Mouse (Mus musculus): ENCODE results near the gene 1700001F09Rik. TPM values are rescaled to one million over a fixed set of nuclear protein-coding genes. Genes with fewer than 3 reads are reported as not detected.
"Not testable (repeated sequence)": the region's sequence is repeated elsewhere in the genome, so short reads cannot be mapped to it uniquely, and the experiment has no call there.

Gene 1700001F09Rik
- polyA plus RNA-seq (2015; fragmentation: Nextera tagmentation; extraction: Ambion mirVana) = not detected in 2 replicates

- not testable (repeated sequence) for H3K4me2 ChIP-seq; H3K4me3 ChIP-seq (replicated peaks); H3K9me3 ChIP-seq (replicated peaks); ATAC-seq (replicated peaks; ENCODE audit: low FRiP score); H3K27ac ChIP-seq; H3K9ac ChIP-seq; H3K4me1 ChIP-seq; H3K27me3 ChIP-seq; H3K36me3 ChIP-seq
Measured at GRCm38 (mm10) chr14:43347711-43348110, at the start of gene 1700001F09Rik. TSS of gene 1700001F09Rik (minus strand) at chr14:43347811.

- not testable (repeated sequence) for ATAC-seq (replicated peaks; ENCODE audit: low FRiP score)
- 88% methylated on average over 10 of the region's 11 CpGs for WGBS
Measured at GRCm38 (mm10) chr14:43361713-43362112, 14.1 kb upstream of the 1700001F09Rik start.

GRCm38 (mm10) chr14:43359246-43359645, 11.6 kb upstream of the 1700001F09Rik start:
- not testable (repeated sequence) for ATAC-seq (replicated peaks; ENCODE audit: low FRiP score); H3K9ac ChIP-seq; H3K27ac ChIP-seq; H3K9me3 ChIP-seq (replicated peaks); H3K4me3 ChIP-seq (replicated peaks); H3K4me1 ChIP-seq; H3K36me3 ChIP-seq; H3K4me2 ChIP-seq; H3K27me3 ChIP-seq
- WGBS = 71% methylated on average over 1 of the region's 1 CpGs

More at GRCm38 (mm10) chr14:43361713-43362112, 14.1 kb upstream of the 1700001F09Rik start:
- not testable (repeated sequence) for H3K27ac ChIP-seq; H3K9ac ChIP-seq; H3K36me3 ChIP-seq; H3K27me3 ChIP-seq; H3K9me3 ChIP-seq (replicated peaks); H3K4me1 ChIP-seq; H3K4me3 ChIP-seq (replicated peaks); H3K4me2 ChIP-seq

GRCm38 (mm10) chr14:43357496-43357895, 9.9 kb upstream of the 1700001F09Rik start:
- not testable (repeated sequence) for H3K9ac ChIP-seq; H3K9me3 ChIP-seq (replicated peaks); H3K4me1 ChIP-seq; H3K36me3 ChIP-seq; ATAC-seq (replicated peaks; ENCODE audit: low FRiP score); H3K27ac ChIP-seq; H3K27me3 ChIP-seq; H3K4me2 ChIP-seq; H3K4me3 ChIP-seq (replicated peaks)

GRCm38 (mm10) chr14:43352944-43353343, 5.3 kb upstream of the 1700001F09Rik start:
- not testable (repeated sequence) for H3K27ac ChIP-seq; H3K36me3 ChIP-seq; H3K4me2 ChIP-seq; H3K4me3 ChIP-seq (replicated peaks); ATAC-seq (replicated peaks; ENCODE audit: low FRiP score); H3K9me3 ChIP-seq (replicated peaks); H3K9ac ChIP-seq; H3K27me3 ChIP-seq; H3K4me1 ChIP-seq
- WGBS = 78% methylated on average over 2 of the region's 2 CpGs

- not testable (repeated sequence) for H3K4me1 ChIP-seq; H3K4me3 ChIP-seq (replicated peaks); H3K9ac ChIP-seq; H3K4me2 ChIP-seq; H3K27me3 ChIP-seq; H3K36me3 ChIP-seq; H3K9me3 ChIP-seq (replicated peaks); ATAC-seq (replicated peaks; ENCODE audit: low FRiP score); H3K27ac ChIP-seq
- 80% methylated on average over 1 of the region's 1 CpGs for WGBS
Measured at GRCm38 (mm10) chr14:43337646-43338045, 10.0 kb downstream of the 1700001F09Rik start.

GRCm38 (mm10) chr14:43331362-43331880, 16.2 kb downstream of the 1700001F09Rik start:
- H3K36me3 ChIP-seq; H3K9me3 ChIP-seq (replicated peaks); H3K27me3 ChIP-seq; ATAC-seq (replicated peaks; ENCODE audit: low FRiP score); H3K27ac ChIP-seq; H3K4me3 ChIP-seq (replicated peaks); H3K4me2 ChIP-seq; H3K4me1 ChIP-seq; H3K9ac ChIP-seq: not testable (repeated sequence)
- 93% methylated on average over 11 of the region's 11 CpGs for WGBS

- not testable (repeated sequence) for H3K4me1 ChIP-seq; H3K4me3 ChIP-seq (replicated peaks); ATAC-seq (replicated peaks; ENCODE audit: low FRiP score); H3K4me2 ChIP-seq; H3K36me3 ChIP-seq; H3K9me3 ChIP-seq (replicated peaks); H3K9ac ChIP-seq; H3K27ac ChIP-seq; H3K27me3 ChIP-seq
- WGBS = 69% methylated on average over 2 of the region's 2 CpGs
Measured at GRCm38 (mm10) chr14:43328603-43329002, 19.0 kb downstream of the 1700001F09Rik start.

GRCm38 (mm10) chr14:43319516-43319915, 28.1 kb downstream of the 1700001F09Rik start:
- not testable (repeated sequence) for H3K36me3 ChIP-seq; ATAC-seq (replicated peaks; ENCODE audit: low FRiP score); H3K9ac ChIP-seq; H3K4me3 ChIP-seq (replicated peaks); H3K4me1 ChIP-seq; H3K9me3 ChIP-seq (replicated peaks); H3K4me2 ChIP-seq; H3K27ac ChIP-seq; H3K27me3 ChIP-seq

- not testable (repeated sequence) for ATAC-seq (replicated peaks; ENCODE audit: low FRiP score); H3K36me3 ChIP-seq; H3K4me3 ChIP-seq (replicated peaks); H3K9ac ChIP-seq; H3K27ac ChIP-seq; H3K4me1 ChIP-seq; H3K9me3 ChIP-seq (replicated peaks); H3K27me3 ChIP-seq; H3K4me2 ChIP-seq
- 74% methylated on average over 3 of the region's 3 CpGs for WGBS
Measured at GRCm38 (mm10) chr14:43293503-43293902, 54.1 kb downstream of the 1700001F09Rik start, which contains the start of gene Gm8127. TSS of gene Gm8127 (minus strand) at chr14:43293832.

Other genes with a start within 250 kb of the 1700001F09Rik start
- not detected in 2 replicates for gene Gm8104, start 247.2 kb downstream of the 1700001F09Rik start, polyA plus RNA-seq (2015; fragmentation: Nextera tagmentation; extraction: Ambion mirVana)
- not detected in 2 replicates for gene Gm7233, start 167.9 kb downstream of the 1700001F09Rik start, polyA plus RNA-seq (2015; fragmentation: Nextera tagmentation; extraction: Ambion mirVana)
- gene Gm8122, start 112.5 kb downstream of the 1700001F09Rik start, polyA plus RNA-seq (2015; fragmentation: Nextera tagmentation; extraction: Ambion mirVana) = not detected in 2 replicates
- gene Gm8126, start 89.2 kb downstream of the 1700001F09Rik start, polyA plus RNA-seq (2015; fragmentation: Nextera tagmentation; extraction: Ambion mirVana) = not detected in 2 replicates
- gene Gm9732, start 72.8 kb downstream of the 1700001F09Rik start, polyA plus RNA-seq (2015; fragmentation: Nextera tagmentation; extraction: Ambion mirVana) = not detected in 2 replicates
- not detected in 2 replicates for gene Gm8127, start 54.0 kb downstream of the 1700001F09Rik start, polyA plus RNA-seq (2015; fragmentation: Nextera tagmentation; extraction: Ambion mirVana)
- not detected in 2 replicates for gene Gm8138, start 68.5 kb upstream of the 1700001F09Rik start, polyA plus RNA-seq (2015; fragmentation: Nextera tagmentation; extraction: Ambion mirVana)
- not detected in 2 replicates for gene Gm5799, start 195.8 kb upstream of the 1700001F09Rik start, polyA plus RNA-seq (2015; fragmentation: Nextera tagmentation; extraction: Ambion mirVana)
- not detected in 2 replicates for gene Gm17654, start 231.3 kb upstream of the 1700001F09Rik start, polyA plus RNA-seq (2015; fragmentation: Nextera tagmentation; extraction: Ambion mirVana)

Data from kidney, embryonic 15.5 days (tissue).